Mouse (Mus musculus): Measurements from ENCODE around the gene Pnma1. TPM values are rescaled to one million over a fixed set of nuclear protein-coding genes. Genes with fewer than 3 reads are reported as not detected.
A peak's percentile ranks its signal among the peaks of the same experiment; 100 is the strongest.

The Pnma1 gene
- polyA plus RNA-seq, 1 experiment from 2014 or later: 0.68 TPM

- 0 out of 4 replicates have a peak overlapping the region, but pooled peaks of 1 of the 2 experiments have one; percentile 4 for H3K27ac ChIP-seq (replicated peaks in 1 of 2; ENCODE audit: control insufficient read depth in 1 of 2, insufficient read depth in 1 of 2, low read depth in 2 of 2, low read length in 2 of 2)
These were observed 37.3 kb upstream of the Pnma1 start for GRCm38 (mm10) chr12:84185547-84185946.

GRCm38 (mm10) chr12:84184979-84185378 lies 36.7 kb upstream of the Pnma1 start:
- Histone ChIP-seq H3K4me3 (ENCODE audit: control insufficient read depth in 1 of 2, insufficient read depth in 1 of 2, low read depth in 1 of 2, low read length in 2 of 2) (no peak overlapping the region), H3K4me1 (ENCODE audit: control insufficient read depth in 2 of 2, insufficient read depth in 2 of 2, low read length in 2 of 2) (peaks cover 66 to 77% of the 10 kb centered on the region in 2 experiments), H3K9ac (ENCODE audit: low read length) (no peak overlapping the region), H3K4me2 (ENCODE audit: low read length) (no peak overlapping the region), H3K27ac (replicated peaks in 1 of 2; ENCODE audit: control insufficient read depth in 1 of 2, insufficient read depth in 1 of 2, low read depth in 2 of 2, low read length in 2 of 2) (no peak overlapping the region), H3K36me3 (ENCODE audit: control insufficient read depth, insufficient read depth, low read length) (no peaks in the 10 kb centered on the region), H3K27me3 (ENCODE audit: control insufficient read depth, insufficient read depth, low read length) (no peaks in the 10 kb centered on the region), H3K9me3 (ENCODE audit: control insufficient read depth, low read length) (no peaks in the 10 kb centered on the region)
- no peak for ATAC-seq (ENCODE audit: insufficient number of reproducible peaks, insufficient read depth, low FRiP score, low read depth)
- WGBS: 62% methylated on average over 5 of the region's 5 CpGs

More at GRCm38 (mm10) chr12:84185547-84185946, 37.3 kb upstream of the Pnma1 start:
- no peaks in the 10 kb centered on the region for H3K9me3 ChIP-seq (ENCODE audit: control insufficient read depth, low read length)
- no peak for ATAC-seq (ENCODE audit: insufficient number of reproducible peaks, insufficient read depth, low FRiP score, low read depth)
- no peak overlapping the region for H3K4me3 ChIP-seq (ENCODE audit: control insufficient read depth in 1 of 2, insufficient read depth in 1 of 2, low read depth in 1 of 2, low read length in 2 of 2)
- peaks cover 65 to 77% of the 10 kb centered on the region in 2 experiments for H3K4me1 ChIP-seq (ENCODE audit: control insufficient read depth in 2 of 2, insufficient read depth in 2 of 2, low read length in 2 of 2)
- 46% methylated on average over 6 of the region's 6 CpGs for WGBS
- no peaks in the 10 kb centered on the region for H3K27me3 ChIP-seq (ENCODE audit: control insufficient read depth, insufficient read depth, low read length)
- H3K4me2 ChIP-seq (ENCODE audit: low read length): no peak overlapping the region
- no peak overlapping the region for H3K9ac ChIP-seq (ENCODE audit: low read length)
- no peaks in the 10 kb centered on the region for H3K36me3 ChIP-seq (ENCODE audit: control insufficient read depth, insufficient read depth, low read length)

GRCm38 (mm10) chr12:84181999-84182398 lies 33.7 kb upstream of the Pnma1 start:
- H3K9me3 ChIP-seq (ENCODE audit: control insufficient read depth, low read length): no peaks in the 10 kb centered on the region
- 79% methylated on average over 6 of the region's 6 CpGs for WGBS
- 0 out of 2 replicates have a peak overlapping the region, but pooled peaks have one; percentile 46 for H3K4me2 ChIP-seq (ENCODE audit: low read length)
- H3K9ac ChIP-seq (ENCODE audit: low read length): no peak overlapping the region
- no peaks in the 10 kb centered on the region for H3K36me3 ChIP-seq (ENCODE audit: control insufficient read depth, insufficient read depth, low read length)
- H3K4me1 ChIP-seq (ENCODE audit: control insufficient read depth in 2 of 2, insufficient read depth in 2 of 2, low read length in 2 of 2): peaks cover 60 to 76% of the 10 kb centered on the region in 2 experiments
- no peak overlapping the region for H3K4me3 ChIP-seq (ENCODE audit: control insufficient read depth in 1 of 2, insufficient read depth in 1 of 2, low read depth in 1 of 2, low read length in 2 of 2)
- H3K27me3 ChIP-seq (ENCODE audit: control insufficient read depth, insufficient read depth, low read length): no peaks in the 10 kb centered on the region
- no peak for ATAC-seq (ENCODE audit: insufficient number of reproducible peaks, insufficient read depth, low FRiP score, low read depth)
- H3K27ac ChIP-seq (replicated peaks in 1 of 2; ENCODE audit: control insufficient read depth in 1 of 2, insufficient read depth in 1 of 2, low read depth in 2 of 2, low read length in 2 of 2): peak overlapping the region in 1 of 2 experiments; percentile 75; a peak in 2 of 4 replicates

GRCm38 (mm10) chr12:84180701-84181435 lies 32.6 kb upstream of the Pnma1 start:
- Histone ChIP-seq H3K9ac (ENCODE audit: low read length) (peak overlapping the region; percentile 36; the same call in 1 of the 2 replicates), H3K36me3 (ENCODE audit: control insufficient read depth, insufficient read depth, low read length) (no peaks in the 10 kb centered on the region), H3K4me1 (ENCODE audit: control insufficient read depth in 2 of 2, insufficient read depth in 2 of 2, low read length in 2 of 2) (peaks cover 59 to 77% of the 10 kb centered on the region in 2 experiments), H3K27me3 (ENCODE audit: control insufficient read depth, insufficient read depth, low read length) (no peaks in the 10 kb centered on the region), H3K4me2 (ENCODE audit: low read length) (peak overlapping the region; percentile 46), H3K9me3 (ENCODE audit: control insufficient read depth, low read length) (no peaks in the 10 kb centered on the region), H3K27ac (replicated peaks in 1 of 2; ENCODE audit: control insufficient read depth in 1 of 2, insufficient read depth in 1 of 2, low read depth in 2 of 2, low read length in 2 of 2) (peak overlapping the region; percentile 50 to 75), H3K4me3 (ENCODE audit: control insufficient read depth in 1 of 2, insufficient read depth in 1 of 2, low read depth in 1 of 2, low read length in 2 of 2) (no peak overlapping the region)
- peak; percentile 85 for ATAC-seq (ENCODE audit: insufficient number of reproducible peaks, insufficient read depth, low FRiP score, low read depth)
- 13% methylated on average over 8 of the region's 8 CpGs for WGBS

GRCm38 (mm10) chr12:84180090-84180489 lies 31.8 kb upstream of the Pnma1 start:
- 53% methylated on average over 3 of the region's 3 CpGs for WGBS
- Histone ChIP-seq H3K4me3 (ENCODE audit: control insufficient read depth in 1 of 2, insufficient read depth in 1 of 2, low read depth in 1 of 2, low read length in 2 of 2) (no peak overlapping the region), H3K27me3 (ENCODE audit: control insufficient read depth, insufficient read depth, low read length) (no peaks in the 10 kb centered on the region), H3K9ac (ENCODE audit: low read length) (peak overlapping the region; percentile 36; the same call in 1 of the 2 replicates), H3K9me3 (ENCODE audit: control insufficient read depth, low read length) (no peaks in the 10 kb centered on the region), H3K4me2 (ENCODE audit: low read length) (0 out of 2 replicates have a peak overlapping the region, but pooled peaks have one; percentile 8), H3K27ac (replicated peaks in 1 of 2; ENCODE audit: control insufficient read depth in 1 of 2, insufficient read depth in 1 of 2, low read depth in 2 of 2, low read length in 2 of 2) (peak overlapping the region; percentile 50 to 75), H3K36me3 (ENCODE audit: control insufficient read depth, insufficient read depth, low read length) (no peaks in the 10 kb centered on the region), H3K4me1 (ENCODE audit: control insufficient read depth in 2 of 2, insufficient read depth in 2 of 2, low read length in 2 of 2) (peaks cover 57 to 75% of the 10 kb centered on the region in 2 experiments)
- no peak for ATAC-seq (ENCODE audit: insufficient number of reproducible peaks, insufficient read depth, low FRiP score, low read depth)

- Histone ChIP-seq H3K4me3 (ENCODE audit: control insufficient read depth in 1 of 2, insufficient read depth in 1 of 2, low read depth in 1 of 2, low read length in 2 of 2) (no peak overlapping the region), H3K27me3 (ENCODE audit: control insufficient read depth, insufficient read depth, low read length) (no peaks in the 10 kb centered on the region), H3K9ac (ENCODE audit: low read length) (0 out of 2 replicates have a peak overlapping the region, but pooled peaks have one; percentile 16), H3K36me3 (ENCODE audit: control insufficient read depth, insufficient read depth, low read length) (peaks cover 2% of the 10 kb centered on the region), H3K27ac (replicated peaks in 1 of 2; ENCODE audit: control insufficient read depth in 1 of 2, insufficient read depth in 1 of 2, low read depth in 2 of 2, low read length in 2 of 2) (no peak overlapping the region), H3K4me1 (ENCODE audit: control insufficient read depth in 2 of 2, insufficient read depth in 2 of 2, low read length in 2 of 2) (peaks cover 66 to 83% of the 10 kb centered on the region in 2 experiments), H3K4me2 (ENCODE audit: low read length) (no peak overlapping the region), H3K9me3 (ENCODE audit: control insufficient read depth, low read length) (no peaks in the 10 kb centered on the region)
- no peak for ATAC-seq (ENCODE audit: insufficient number of reproducible peaks, insufficient read depth, low FRiP score, low read depth)
- 49% methylated on average over 10 of the region's 10 CpGs for WGBS
These were observed 30.6 kb upstream of the Pnma1 start for GRCm38 (mm10) chr12:84178652-84179445.

- Histone ChIP-seq H3K27me3 (ENCODE audit: control insufficient read depth, insufficient read depth, low read length) (no peaks in the 10 kb centered on the region), H3K9me3 (ENCODE audit: control insufficient read depth, low read length) (no peaks in the 10 kb centered on the region), H3K4me1 (ENCODE audit: control insufficient read depth in 2 of 2, insufficient read depth in 2 of 2, low read length in 2 of 2) (peaks cover 66 to 85% of the 10 kb centered on the region in 2 experiments), H3K9ac (ENCODE audit: low read length) (no peak overlapping the region), H3K27ac (replicated peaks in 1 of 2; ENCODE audit: control insufficient read depth in 1 of 2, insufficient read depth in 1 of 2, low read depth in 2 of 2, low read length in 2 of 2) (no peak overlapping the region), H3K4me3 (ENCODE audit: control insufficient read depth in 1 of 2, insufficient read depth in 1 of 2, low read depth in 1 of 2, low read length in 2 of 2) (no peak overlapping the region), H3K4me2 (ENCODE audit: low read length) (no peak overlapping the region), H3K36me3 (ENCODE audit: control insufficient read depth, insufficient read depth, low read length) (peaks cover 10% of the 10 kb centered on the region)
- ATAC-seq (ENCODE audit: insufficient number of reproducible peaks, insufficient read depth, low FRiP score, low read depth): no peak
- 65% methylated on average over 1 of the region's 1 CpGs for WGBS
These were observed 29.8 kb upstream of the Pnma1 start for GRCm38 (mm10) chr12:84178052-84178451.
